In genomic region chr10:59540081-59540480, GRCm38 (mm10) we compare ENCODE assay signal across 7 mouse cellular contexts.
DNase-seq lines count a peak whose midpoint lies in the region; ATAC-seq and TF ChIP-seq lines count a peak whose summit lies in the region.

No protein-coding gene starts in this region.

- no peaks in the 10 kb centered on the region for H3K9me3 ChIP-seq in heart, embryonic 16.5 days (replicated peaks; ENCODE audit: control insufficient read depth, low read length)
- H3K9me3 ChIP-seq in embryonic facial prominence, embryonic 14.5 days (ENCODE audit: control insufficient read depth, low read length) = no peaks in the 10 kb centered on the region
- no peaks in the 10 kb centered on the region for H3K9me3 ChIP-seq in intestine, embryonic 15.5 days
- H3K9me3 ChIP-seq in midbrain, postnatal 0 days (ENCODE audit: low read length) = no peaks in the 10 kb centered on the region

- WGBS in heart, embryonic 16.5 days = 78% methylated on average over 3 of the region's 3 CpGs
- WGBS in embryonic facial prominence, embryonic 14.5 days = 75% methylated on average over 3 of the region's 3 CpGs
- 82% methylated on average over 3 of the region's 3 CpGs for WGBS in intestine, embryonic 15.5 days
- WGBS in midbrain, postnatal 0 days = 61% methylated on average over 3 of the region's 3 CpGs

- H3K9ac ChIP-seq in heart, embryonic 16.5 days (ENCODE audit: low read length) = peak overlapping the region; percentile 44
- no peak overlapping the region for H3K9ac ChIP-seq in embryonic facial prominence, embryonic 14.5 days (ENCODE audit: low read depth, low read length)
- no peak overlapping the region for H3K9ac ChIP-seq in intestine, embryonic 15.5 days
- no peak overlapping the region for H3K9ac ChIP-seq in midbrain, postnatal 0 days (replicated peaks; ENCODE audit: low read length, poor library complexity, severe bottlenecking)

- H3K4me2 ChIP-seq in heart, embryonic 16.5 days (ENCODE audit: low read depth, low read length) = no peak overlapping the region
- H3K4me2 ChIP-seq in embryonic facial prominence, embryonic 14.5 days (ENCODE audit: low read depth, low read length) = peak overlapping the region; percentile 73
- peak overlapping the region; percentile 66; the same call in 1 of the 2 replicates for H3K4me2 ChIP-seq in intestine, embryonic 15.5 days (replicated peaks)
- H3K4me2 ChIP-seq in midbrain, postnatal 0 days (ENCODE audit: low read depth, low read length, poor library complexity, severe bottlenecking) = peak overlapping the region; percentile 74

- no peaks in the 10 kb centered on the region for H3K27me3 ChIP-seq in heart, embryonic 16.5 days (ENCODE audit: control insufficient read depth, insufficient read depth, low read length)
- no peaks in the 10 kb centered on the region for H3K27me3 ChIP-seq in embryonic facial prominence, embryonic 14.5 days (replicated peaks; ENCODE audit: control insufficient read depth, insufficient read depth, low read length)
- no peaks in the 10 kb centered on the region for H3K27me3 ChIP-seq in intestine, embryonic 15.5 days (replicated peaks)
- no peaks in the 10 kb centered on the region for H3K27me3 ChIP-seq in midbrain, postnatal 0 days (ENCODE audit: insufficient read depth, low read length)

- intact Hi-C loops in heart, postnatal 10 days (cut with DNase I) = no loop called here
- intact Hi-C loops in left cerebral cortex, postnatal 25 days (cut with DNase I) = no loop called here

- no peak for TF ChIP-seq CTCF in midbrain, postnatal 0 days (IDR thresholded peaks at IDR 0.05)

- no peak for DNase-seq in heart, postnatal 10 days
- no peak for DNase-seq in embryonic facial prominence, embryonic 14.5 days (ENCODE audit: low spot score)
- DNase-seq in midbrain, postnatal 0 days (ENCODE audit: low spot score) = no peak
- no peak for DNase-seq in left cerebral cortex, postnatal 25 days (ENCODE audit: low spot score in 2 of 2)
- DNase-seq in urinary bladder, adult 2 months (ENCODE audit: low spot score) = no peak

- H3K27ac ChIP-seq in heart, embryonic 16.5 days (ENCODE audit: low read length) = no peak overlapping the region; the same call in 1 of the 2 replicates
- peak overlapping the region; percentile 33; the same call in 1 of the 2 replicates for H3K27ac ChIP-seq in embryonic facial prominence, embryonic 14.5 days (replicated peaks; ENCODE audit: low read depth, low read length)
- no peak overlapping the region for H3K27ac ChIP-seq in intestine, embryonic 15.5 days
- H3K27ac ChIP-seq in midbrain, postnatal 0 days (ENCODE audit: low read depth, low read length) = peak overlapping the region; percentile 57

- no peak overlapping the region for H3K4me3 ChIP-seq in heart, embryonic 16.5 days (ENCODE audit: low read length)
- H3K4me3 ChIP-seq in embryonic facial prominence, embryonic 14.5 days (ENCODE audit: low read depth, low read length) = no peak overlapping the region
- H3K4me3 ChIP-seq in intestine, embryonic 15.5 days (replicated peaks) = no peak overlapping the region
- no peak overlapping the region for H3K4me3 ChIP-seq in midbrain, postnatal 0 days (ENCODE audit: low read depth, low read length)

- peaks cover 10% of the 10 kb centered on the region for H3K4me1 ChIP-seq in heart, embryonic 16.5 days (ENCODE audit: control insufficient read depth, insufficient read depth, low read length)
- H3K4me1 ChIP-seq in embryonic facial prominence, embryonic 14.5 days (ENCODE audit: control insufficient read depth, insufficient read depth, low read length) = peaks cover 18% of the 10 kb centered on the region
- peaks cover 21% of the 10 kb centered on the region for H3K4me1 ChIP-seq in intestine, embryonic 15.5 days (replicated peaks)
- peaks cover 14% of the 10 kb centered on the region; the same call in 1 of the 2 replicates for H3K4me1 ChIP-seq in midbrain, postnatal 0 days (ENCODE audit: insufficient read depth, low read length)

- no peak for ATAC-seq in heart, embryonic 16.5 days (replicated peaks; ENCODE audit: extremely low read depth, insufficient read depth, low FRiP score)
- no peak for ATAC-seq in embryonic facial prominence, embryonic 14.5 days (ENCODE audit: low read depth)
- no peak for ATAC-seq in intestine, embryonic 15.5 days
- ATAC-seq in midbrain, postnatal 0 days (ENCODE audit: low FRiP score) = 0 out of 2 replicates have a peak, but pooled peaks have one; percentile 32

- H3K36me3 ChIP-seq in heart, embryonic 16.5 days (ENCODE audit: control insufficient read depth, insufficient read depth) = no peaks in the 10 kb centered on the region
- H3K36me3 ChIP-seq in embryonic facial prominence, embryonic 14.5 days (ENCODE audit: control insufficient read depth, insufficient read depth, low read length) = no peaks in the 10 kb centered on the region
- H3K36me3 ChIP-seq in intestine, embryonic 15.5 days = no peaks in the 10 kb centered on the region
- no peaks in the 10 kb centered on the region for H3K36me3 ChIP-seq in midbrain, postnatal 0 days (ENCODE audit: insufficient read depth, low read length)

Comparison
In these comparisons a context has a peak if more than half of its experiments do, and no peak if none do; other contexts are left out.
1. H3K27ac ChIP-seq: peak in embryonic facial prominence, embryonic 14.5 days (single experiment) and midbrain, postnatal 0 days (single experiment); none in heart, embryonic 16.5 days (single experiment) and intestine, embryonic 15.5 days (single experiment).